Mouse (Mus musculus) brown adipose tissue, adult 24 weeks (tissue): ENCODE results near the gene Pla2g1b. TPM values are rescaled to one million over a fixed set of nuclear protein-coding genes. Genes with fewer than 3 reads are reported as not detected.
"Not testable (repeated sequence)": the region's sequence is repeated elsewhere in the genome, so short reads cannot be mapped to it uniquely, and the experiment has no call there.

Experiments used
- H3K27ac ChIP-seq: fragments of 200-500 bp; replicated peaks from 2 replicates; pipeline ENCODE4 v1.5.1; 2012; ENCODE audit warnings: low read depth, mild to moderate bottlenecking, low read length
- H3K4me1 ChIP-seq: fragments of 200-500 bp; 2 replicates; pipeline ENCODE4 v1.6.1; 2012; ENCODE audit warnings: low read length, mixed read lengths; ENCODE audit not compliant: control insufficient read depth, insufficient read depth, insufficient read length
- H3K4me3 ChIP-seq: fragments of 200-500 bp; 2 replicates; pipeline ENCODE4 v1.5.1; 2012; ENCODE audit warnings: low read depth, mild to moderate bottlenecking, low read length, moderate library complexity; ENCODE audit not compliant: insufficient read depth
- polyA plus RNA-seq: library from polyadenylated mRNA; stranded (reverse); fragments of >200 nt; gene quantifications from 2 replicates; pipeline ENCODE4 v1.2.4, GENCODE M21; 2012; ENCODE audit not compliant: missing spikeins, insufficient read depth, insufficient read length

Gene Pla2g1b
- polyA plus RNA-seq, 1 experiment, result not detected

GRCm38 (mm10) chr5:115487353-115487752 is 21.3 kb downstream of the Pla2g1b start:
- Histone ChIP-seq H3K4me3 (no peak overlapping the region), H3K27ac (no peak overlapping the region), H3K4me1 (0 out of 2 replicates have a peak, but pooled peaks cover 3% of the 10 kb centered on the region)

- Histone ChIP-seq H3K4me3 (no peak overlapping the region), H3K4me1 (0 out of 2 replicates have a peak, but pooled peaks cover 3% of the 10 kb centered on the region), H3K27ac (0 out of 2 replicates have a peak overlapping the region, but pooled peaks have one; percentile 8)
These were observed 22.0 kb downstream of the Pla2g1b start for GRCm38 (mm10) chr5:115487942-115488580.

- Histone ChIP-seq H3K27ac (peak overlapping the region; percentile 97), H3K4me3 (peak overlapping the region; percentile 59), H3K4me1 (0 out of 2 replicates have a peak, but pooled peaks cover 3% of the 10 kb centered on the region)
These were observed 23.0 kb downstream of the Pla2g1b start for GRCm38 (mm10) chr5:115488841-115489698.

- Histone ChIP-seq H3K27ac (peak overlapping the region; percentile 97), H3K4me3 (peak overlapping the region; percentile 59), H3K4me1 (0 out of 2 replicates have a peak, but pooled peaks cover 3% of the 10 kb centered on the region)
These were observed 23.9 kb downstream of the Pla2g1b start for GRCm38 (mm10) chr5:115489699-115490637.

- no peak overlapping the region for H3K27ac ChIP-seq
- no peak overlapping the region for H3K4me3 ChIP-seq
- H3K4me1 ChIP-seq, result 0 out of 2 replicates have a peak, but pooled peaks cover 3% of the 10 kb centered on the region
These were observed 24.6 kb downstream of the Pla2g1b start for GRCm38 (mm10) chr5:115490638-115491000.

- H3K27ac ChIP-seq, result no peak overlapping the region
- H3K4me3 ChIP-seq, result no peak overlapping the region
- 0 out of 2 replicates have a peak, but pooled peaks cover 3% of the 10 kb centered on the region for H3K4me1 ChIP-seq
These were observed 25.0 kb downstream of the Pla2g1b start for GRCm38 (mm10) chr5:115491076-115491475.

- H3K4me3 ChIP-seq, result peak overlapping the region; percentile 9
- 0 out of 2 replicates have a peak, but pooled peaks cover 3% of the 10 kb centered on the region for H3K4me1 ChIP-seq
- peak overlapping the region; percentile 46 for H3K27ac ChIP-seq
These were observed 25.8 kb downstream of the Pla2g1b start for GRCm38 (mm10) chr5:115491771-115492322.

- 0 out of 2 replicates have a peak, but pooled peaks cover 3% of the 10 kb centered on the region for H3K4me1 ChIP-seq
- H3K27ac ChIP-seq, result no peak overlapping the region
- no peak overlapping the region for H3K4me3 ChIP-seq
These were observed 26.8 kb downstream of the Pla2g1b start for GRCm38 (mm10) chr5:115492711-115493335.

GRCm38 (mm10) chr5:115493441-115493840 is 27.4 kb downstream of the Pla2g1b start:
- H3K4me3 ChIP-seq, result no peak overlapping the region
- H3K27ac ChIP-seq, result peak overlapping the region; percentile 29

GRCm38 (mm10) chr5:115495618-115496017 is 29.6 kb downstream of the Pla2g1b start:
- not testable (repeated sequence) for H3K4me1 ChIP-seq, H3K4me3 ChIP-seq, H3K27ac ChIP-seq

More at GRCm38 (mm10) chr5:115493441-115493840, 27.4 kb downstream of the Pla2g1b start:
- 0 out of 2 replicates have a peak, but pooled peaks cover 3% of the 10 kb centered on the region for H3K4me1 ChIP-seq

- H3K4me3 ChIP-seq, result no peak overlapping the region
- no peak overlapping the region for H3K27ac ChIP-seq
- no peaks in the 10 kb centered on the region for H3K4me1 ChIP-seq
These were observed 31.0 kb downstream of the Pla2g1b start for GRCm38 (mm10) chr5:115497033-115497432.

GRCm38 (mm10) chr5:115498307-115499240 is 32.5 kb downstream of the Pla2g1b start:
- H3K4me1 ChIP-seq, result no peaks in the 10 kb centered on the region
- no peak overlapping the region for H3K27ac ChIP-seq

GRCm38 (mm10) chr5:115500383-115500935 is 34.4 kb downstream of the Pla2g1b start:
- Histone ChIP-seq H3K27ac (peak overlapping the region; percentile 60), H3K4me3 (0 out of 2 replicates have a peak overlapping the region, but pooled peaks have one; percentile 8), H3K4me1 (no peaks in the 10 kb centered on the region)

More at GRCm38 (mm10) chr5:115498307-115499240, 32.5 kb downstream of the Pla2g1b start:
- H3K4me3 ChIP-seq, result no peak overlapping the region
